Mouse (Mus musculus) ES-CJ7 (cell line): Measurements from ENCODE around the gene Odf3l1.

Experiments
- DNase-seq: peaks from one replicate; pipeline ENCODE4 v3.0.0; 2011; ENCODE audit warnings: low read depth, low spot score

Odf3l1 gene

GRCm38 (mm10) chr9:56881539-56882082 lies 17.1 kb upstream of the Odf3l1 start:
- DNase-seq: no peak

GRCm38 (mm10) chr9:56880790-56881189 lies 16.3 kb upstream of the Odf3l1 start:
- no peak for DNase-seq

DNA sequence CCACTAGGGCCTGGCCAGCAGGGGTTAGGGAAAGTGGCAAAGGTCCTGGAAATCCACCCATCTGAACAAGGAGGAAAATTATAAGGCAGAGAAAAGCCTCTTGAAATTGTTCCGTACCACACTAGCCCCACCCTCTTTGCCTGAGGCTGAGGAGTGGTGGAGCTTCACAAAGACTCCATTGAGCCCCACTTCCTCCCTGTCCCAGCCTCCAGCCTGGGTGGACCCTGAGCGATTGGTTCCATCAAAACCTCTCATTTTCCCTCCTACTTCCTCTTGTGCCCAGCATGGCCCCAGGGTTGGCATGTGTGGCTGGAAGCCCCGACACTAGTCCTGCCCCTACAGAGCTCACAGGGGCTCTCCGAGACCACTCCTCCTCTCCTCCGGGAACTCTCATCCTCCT lies 12.8 kb upstream of the Odf3l1 start:
- peak; percentile 52 for DNase-seq

- DNase-seq: no peak
These were observed 12.3 kb upstream of the Odf3l1 start for GRCm38 (mm10) chr9:56876784-56877183.

DNA sequence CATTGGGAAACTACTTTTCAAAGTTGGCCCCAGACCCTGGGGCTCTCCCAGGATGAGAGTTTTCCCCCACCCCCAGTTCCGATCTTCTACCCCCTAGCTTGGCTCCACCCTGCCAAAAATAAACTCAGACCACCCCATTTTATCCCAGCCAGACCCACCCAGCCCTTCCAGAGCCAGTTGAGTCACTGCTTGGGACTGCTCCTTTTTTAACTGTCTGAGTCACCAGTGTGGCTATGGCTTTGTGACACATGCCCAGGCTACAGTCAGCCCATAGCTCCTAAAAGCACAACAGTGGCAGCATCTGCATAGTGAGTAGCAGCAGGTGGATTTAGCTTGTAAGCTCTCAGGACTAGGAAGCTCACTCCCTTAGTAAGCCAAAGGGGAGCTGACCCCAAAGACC lies 8.6 kb upstream of the Odf3l1 start:
- no peak for DNase-seq

GRCm38 (mm10) chr9:56872105-56872903 lies 7.8 kb upstream of the Odf3l1 start:
- no peak for DNase-seq

GRCm38 (mm10) chr9:56871191-56871590 lies 6.7 kb upstream of the Odf3l1 start:
- DNase-seq: no peak

- no peak for DNase-seq
These were observed 6.3 kb upstream of the Odf3l1 start for GRCm38 (mm10) chr9:56870778-56871177.

DNA sequence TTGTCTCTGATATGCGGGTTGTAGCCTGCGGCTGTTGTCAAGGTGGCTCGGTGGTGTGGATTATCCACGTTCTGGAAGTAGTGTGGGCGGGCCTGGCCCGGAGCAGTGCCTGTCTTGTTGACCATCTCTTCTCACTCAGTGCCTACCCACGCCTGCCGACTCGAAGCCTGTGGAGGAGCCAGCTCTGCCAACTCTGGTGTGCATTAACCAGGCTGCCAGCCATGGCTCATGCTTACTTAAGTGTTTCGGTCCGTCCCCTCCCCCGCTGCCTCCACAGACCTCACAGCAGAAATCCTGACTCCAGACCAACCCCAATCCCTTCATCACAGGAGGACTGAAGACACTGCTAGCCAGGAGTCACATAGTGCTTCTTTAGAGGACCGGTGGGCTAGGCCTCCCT lies 5.1 kb upstream of the Odf3l1 start:
- DNase-seq: no peak

- no peak for DNase-seq
These were observed 3.8 kb upstream of the Odf3l1 start for GRCm38 (mm10) chr9:56868292-56868691.

DNA sequence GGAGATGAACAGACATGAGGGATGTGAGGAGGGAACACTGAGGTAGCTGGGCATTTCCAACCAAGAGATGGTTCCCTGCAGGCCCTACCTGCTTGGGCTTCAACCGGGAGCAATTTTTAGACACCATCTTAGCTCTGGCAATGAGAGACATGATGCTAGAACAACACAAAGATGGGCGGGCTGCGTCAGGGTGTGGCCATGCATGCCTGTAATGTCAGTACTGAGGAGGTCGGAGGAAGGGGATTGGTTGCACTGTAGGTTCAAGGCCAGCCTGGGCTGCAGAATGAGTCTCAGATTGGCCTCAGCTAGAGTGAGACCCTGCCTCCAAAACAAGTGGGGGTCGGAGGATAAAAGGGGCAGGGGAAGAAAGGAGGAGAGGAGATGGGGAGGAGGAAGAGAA lies 2.0 kb upstream of the Odf3l1 start:
- peak; percentile 64 for DNase-seq

- no peak for DNase-seq
These were observed 1.4 kb upstream of the Odf3l1 start for GRCm38 (mm10) chr9:56865673-56866400.

DNA sequence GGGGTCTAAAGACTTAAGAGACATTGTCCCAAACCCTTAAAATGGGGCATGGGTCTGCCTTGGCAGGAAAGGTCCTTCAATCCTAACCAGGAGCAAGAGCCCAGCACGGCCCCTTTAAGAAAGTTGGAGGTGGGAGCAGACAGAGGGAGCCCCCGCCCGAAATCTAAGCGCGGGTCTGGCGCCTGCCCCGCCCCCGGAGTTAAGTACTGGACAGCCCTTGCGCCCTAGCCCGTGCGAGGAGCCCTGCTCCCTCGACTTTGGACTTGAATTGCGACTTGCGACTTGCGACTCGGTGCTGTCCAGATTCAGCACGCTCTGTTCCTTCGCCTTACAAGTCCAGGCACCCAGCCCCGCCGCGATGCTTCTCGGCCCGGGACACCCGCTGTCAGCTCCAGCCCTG lies 353 bp upstream of the Odf3l1 start, which contains the start of gene Cspg4:
Cspg4 (plus strand) TSS at position 202 of the 400 bp plus-strand sequence.
- DNase-seq: no peak

- DNase-seq: no peak
These were observed 1.6 kb downstream of the Odf3l1 start for GRCm38 (mm10) chr9:56862863-56863262.

- no peak for DNase-seq
These were observed 3.8 kb downstream of the Odf3l1 start for GRCm38 (mm10) chr9:56860486-56861269.

GRCm38 (mm10) chr9:56860035-56860434 lies 4.4 kb downstream of the Odf3l1 start:
- DNase-seq: no peak

GRCm38 (mm10) chr9:56857463-56857862 lies 7.0 kb downstream of the Odf3l1 start:
- DNase-seq: no peak

DNA sequence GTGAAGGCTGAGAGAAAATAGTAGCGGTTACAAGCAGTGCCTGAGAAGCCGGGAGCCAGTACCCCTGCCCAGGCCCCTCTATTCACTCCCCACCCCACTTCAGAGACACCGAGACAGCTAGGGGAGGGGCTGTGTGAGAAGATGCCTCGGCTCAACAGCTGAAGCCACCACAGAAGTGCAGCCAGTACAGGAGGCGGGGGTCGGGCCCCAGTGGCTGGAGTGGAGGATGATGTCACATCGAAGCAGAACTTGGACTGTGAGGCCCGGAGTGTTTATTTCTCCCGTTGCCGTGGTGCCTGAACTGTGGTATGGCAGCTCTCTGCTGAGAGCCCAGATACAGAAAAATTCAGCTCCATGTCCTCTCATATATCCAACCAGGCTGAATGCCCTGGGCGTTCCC lies 12.7 kb downstream of the Odf3l1 start:
- DNase-seq: no peak

DNA sequence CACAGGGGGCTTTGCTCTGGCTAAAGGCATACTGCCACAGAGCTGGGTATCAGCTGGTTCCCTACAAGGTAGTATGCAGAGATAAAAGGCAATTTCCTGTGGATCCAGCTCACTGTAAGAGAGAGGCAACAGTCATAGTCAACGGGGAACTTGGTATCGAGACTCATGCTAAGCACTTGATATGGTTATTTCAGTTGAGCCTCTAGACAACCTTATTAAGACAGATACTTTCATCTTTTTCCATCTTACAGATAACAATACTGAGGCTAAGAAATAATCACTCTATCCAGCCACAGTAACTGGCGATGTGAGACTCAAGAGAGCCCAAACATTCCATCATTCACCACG lies 13.6 kb downstream of the Odf3l1 start:
- DNase-seq: no peak

DNA sequence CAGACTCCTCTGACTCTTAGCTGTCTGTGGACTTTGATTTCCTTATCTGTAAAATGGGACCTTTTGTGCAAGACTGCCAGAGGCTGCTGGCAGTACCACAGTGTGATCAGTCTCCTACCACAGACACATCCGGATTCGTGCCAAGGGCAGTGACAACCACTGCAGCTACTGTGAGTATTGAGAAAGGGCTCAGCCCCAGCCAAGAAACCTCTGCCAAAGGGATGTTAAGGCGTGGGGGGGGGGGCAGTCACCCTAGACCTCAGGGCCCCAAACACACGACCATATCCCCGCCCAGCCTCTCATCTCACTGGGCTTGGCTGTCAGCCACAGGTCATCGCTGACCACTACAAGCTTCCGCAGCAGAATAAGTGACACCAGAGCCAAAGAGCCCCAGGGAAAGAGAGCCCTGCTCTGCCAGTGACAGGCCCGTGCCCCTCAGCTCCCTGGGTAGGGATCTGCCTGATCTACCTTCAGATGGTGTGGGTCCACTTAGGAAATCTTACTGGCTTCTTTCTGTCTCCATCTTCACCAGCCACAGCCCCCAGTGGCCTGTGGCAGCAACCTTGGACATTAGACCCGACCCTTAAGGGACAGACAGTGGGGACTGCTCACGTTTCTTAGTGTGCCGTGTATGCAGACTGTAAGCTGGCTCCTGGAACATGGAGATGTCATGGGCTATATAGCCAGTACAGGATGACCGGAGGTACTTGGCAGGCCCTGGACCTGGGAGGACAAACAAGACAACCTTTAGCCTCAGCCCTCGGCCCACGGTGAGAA lies 14.2 kb downstream of the Odf3l1 start:
- no peak for DNase-seq

GRCm38 (mm10) chr9:56847523-56847922 lies 17.0 kb downstream of the Odf3l1 start:
- peak; percentile 79 for DNase-seq
